Mouse (Mus musculus) NIH3T3 (cell line): ENCODE data around the gene Wdr35.

Source experiments
- DNase-seq: peaks from one replicate; pipeline ENCODE4 v3.0.0-alpha.2; 2012; ENCODE audit warnings: low read depth

Wdr35 gene

GRCm38 (mm10) chr12:8973820-8974465 lies at the start of gene Wdr35:
Gene Wdr35, plus strand, starts transcription at chr12:8973892.
- DNase-seq = peak; percentile 94

GRCm38 (mm10) chr12:8927652-8928051 lies 46.0 kb upstream of the Wdr35 start:
- no peak for DNase-seq

GRCm38 (mm10) chr12:8928766-8929165 lies 44.9 kb upstream of the Wdr35 start:
- no peak for DNase-seq

- no peak for DNase-seq
These were observed 42.6 kb upstream of the Wdr35 start for GRCm38 (mm10) chr12:8931083-8931482.

GRCm38 (mm10) chr12:8935349-8935748 lies 38.3 kb upstream of the Wdr35 start:
- DNase-seq = peak; percentile 93

GRCm38 (mm10) chr12:8936210-8936609 lies 37.5 kb upstream of the Wdr35 start:
- DNase-seq = peak; percentile 59

GRCm38 (mm10) chr12:8939490-8939889 lies 34.2 kb upstream of the Wdr35 start:
- no peak for DNase-seq

GRCm38 (mm10) chr12:8940011-8941005 lies 33.4 kb upstream of the Wdr35 start:
- no peak for DNase-seq

- DNase-seq = no peak
These were observed 32.5 kb upstream of the Wdr35 start for GRCm38 (mm10) chr12:8941131-8941615.

- no peak for DNase-seq
These were observed 31.8 kb upstream of the Wdr35 start for GRCm38 (mm10) chr12:8941699-8942392.

GRCm38 (mm10) chr12:8947163-8947562 lies 26.5 kb upstream of the Wdr35 start:
- no peak for DNase-seq

GRCm38 (mm10) chr12:8947714-8948464 lies 25.8 kb upstream of the Wdr35 start, which contains the start of gene Matn3:
Gene Matn3, plus strand, starts transcription at chr12:8947929.
- peak; percentile 59 for DNase-seq

- DNase-seq = no peak
These were observed 20.6 kb upstream of the Wdr35 start for GRCm38 (mm10) chr12:8953136-8953535.

- DNase-seq = no peak
These were observed 19.5 kb upstream of the Wdr35 start for GRCm38 (mm10) chr12:8954161-8954561.

GRCm38 (mm10) chr12:8961607-8962316 lies 11.9 kb upstream of the Wdr35 start:
- DNase-seq = peak; percentile 72

GRCm38 (mm10) chr12:8969828-8970227 lies 3.9 kb upstream of the Wdr35 start:
- DNase-seq = peak; percentile 65

- DNase-seq = peak; percentile 23
These were observed 1.4 kb downstream of the Wdr35 start for GRCm38 (mm10) chr12:8975076-8975475.

GRCm38 (mm10) chr12:8993231-8993630 lies 19.5 kb downstream of the Wdr35 start:
- DNase-seq = no peak

GRCm38 (mm10) chr12:8998318-8998717 lies 24.6 kb downstream of the Wdr35 start:
- DNase-seq = no peak

- DNase-seq = peak; percentile 93
These were observed 28.5 kb downstream of the Wdr35 start for GRCm38 (mm10) chr12:9002038-9002648.
